Mouse (Mus musculus): ENCODE data around the gene Sdr39u1. TPM values are rescaled to one million over a fixed set of nuclear protein-coding genes. Genes with fewer than 3 reads are reported as not detected.
A peak's percentile ranks its signal among the peaks of the same experiment; 100 is the strongest.

The Sdr39u1 gene
- polyA plus RNA-seq, 1 experiment from 2014 or later = 56.9 TPM

DNA sequence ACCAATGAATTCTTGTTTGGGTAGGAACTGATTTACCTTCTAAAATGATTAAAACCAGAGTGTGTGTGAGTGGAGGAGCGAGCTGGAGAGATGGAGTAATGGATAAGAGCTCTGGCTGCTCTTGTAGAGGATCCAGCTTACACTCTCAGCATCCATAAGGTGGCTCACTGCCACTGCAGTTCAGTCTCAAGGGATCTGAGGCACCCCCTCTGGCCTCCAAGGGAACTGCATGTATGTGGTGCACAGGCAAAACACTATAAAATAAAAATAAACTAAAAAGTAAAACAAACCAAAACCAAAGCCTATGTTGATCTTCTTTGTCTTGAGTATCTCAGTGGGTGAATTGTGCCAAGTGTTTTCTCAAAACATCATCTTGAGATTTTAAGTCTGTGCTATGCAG is 20.5 kb downstream of the Sdr39u1 start:
- H3K9me3 ChIP-seq (ENCODE audit: control insufficient read depth, low read length) = no peaks in the 10 kb centered on the region
- H3K4me3 ChIP-seq (ENCODE audit: low read depth, low read length) = no peak overlapping the region
- H3K9ac ChIP-seq (ENCODE audit: low read depth, low read length) = no peak overlapping the region
- ATAC-seq (ENCODE audit: low read depth) = peak; percentile 42; the same call in 1 of the 2 replicates
- peak; percentile 76 for DNase-seq (ENCODE audit: low spot score)
- no peak overlapping the region for H3K4me2 ChIP-seq (ENCODE audit: low read depth, low read length)
- H3K27ac ChIP-seq (replicated peaks; ENCODE audit: low read depth, low read length) = no peak overlapping the region
- H3K4me1 ChIP-seq (ENCODE audit: control insufficient read depth, insufficient read depth, low read length) = peaks cover 16% of the 10 kb centered on the region; the same call in 1 of the 2 replicates
- H3K27me3 ChIP-seq (replicated peaks; ENCODE audit: control insufficient read depth, insufficient read depth, low read length) = no peaks in the 10 kb centered on the region
- no peaks in the 10 kb centered on the region for H3K36me3 ChIP-seq (ENCODE audit: control insufficient read depth, insufficient read depth, low read length)
- WGBS = 36% methylated on average over 1 of the region's 1 CpGs

DNA sequence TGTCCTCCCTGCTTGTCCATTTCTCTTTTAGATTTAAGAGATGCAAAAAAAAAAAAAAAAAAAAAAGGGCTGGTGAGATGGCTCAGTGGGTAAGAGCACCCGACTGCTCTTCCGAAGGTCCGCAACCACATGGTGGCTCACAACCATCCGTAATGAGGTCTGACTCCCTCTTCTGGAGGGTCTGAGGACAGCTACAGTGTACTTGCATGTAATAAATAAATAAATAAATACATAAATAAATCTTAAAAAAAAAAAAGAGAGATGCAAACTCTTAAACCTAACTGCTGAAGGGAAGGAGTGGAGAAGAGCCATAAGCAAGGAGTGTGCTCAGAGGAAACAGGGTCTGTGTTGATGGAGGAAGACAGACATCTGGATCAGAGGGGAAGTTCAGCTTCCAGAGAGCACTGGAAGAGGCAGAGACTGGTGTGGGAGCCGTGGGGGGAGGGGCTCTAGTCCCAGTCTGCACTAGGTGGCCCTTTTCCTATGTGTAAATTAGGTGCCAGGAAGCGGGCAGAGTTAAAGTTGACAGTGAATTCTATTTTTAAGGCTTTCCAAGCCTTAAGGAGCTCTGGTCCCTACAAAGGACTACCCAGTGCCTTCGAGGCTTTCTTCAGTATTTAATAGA is 21.7 kb downstream of the Sdr39u1 start:
- no peak overlapping the region for H3K27ac ChIP-seq (replicated peaks; ENCODE audit: low read depth, low read length)
- WGBS = 32% methylated on average over 7 of the region's 7 CpGs
- DNase-seq (ENCODE audit: low spot score) (no peak), ATAC-seq (ENCODE audit: low read depth) (no peak)
- H3K4me2 ChIP-seq (ENCODE audit: low read depth, low read length) = no peak overlapping the region; the same call in 1 of the 2 replicates
- H3K9ac ChIP-seq (ENCODE audit: low read depth, low read length) = no peak overlapping the region
- no peaks in the 10 kb centered on the region for H3K9me3 ChIP-seq (ENCODE audit: control insufficient read depth, low read length)
- peaks cover 11% of the 10 kb centered on the region for H3K4me1 ChIP-seq (ENCODE audit: control insufficient read depth, insufficient read depth, low read length)
- H3K4me3 ChIP-seq (ENCODE audit: low read depth, low read length) = no peak overlapping the region
- H3K36me3 ChIP-seq (ENCODE audit: control insufficient read depth, insufficient read depth, low read length) = no peaks in the 10 kb centered on the region
- H3K27me3 ChIP-seq (replicated peaks; ENCODE audit: control insufficient read depth, insufficient read depth, low read length) = no peaks in the 10 kb centered on the region

DNA sequence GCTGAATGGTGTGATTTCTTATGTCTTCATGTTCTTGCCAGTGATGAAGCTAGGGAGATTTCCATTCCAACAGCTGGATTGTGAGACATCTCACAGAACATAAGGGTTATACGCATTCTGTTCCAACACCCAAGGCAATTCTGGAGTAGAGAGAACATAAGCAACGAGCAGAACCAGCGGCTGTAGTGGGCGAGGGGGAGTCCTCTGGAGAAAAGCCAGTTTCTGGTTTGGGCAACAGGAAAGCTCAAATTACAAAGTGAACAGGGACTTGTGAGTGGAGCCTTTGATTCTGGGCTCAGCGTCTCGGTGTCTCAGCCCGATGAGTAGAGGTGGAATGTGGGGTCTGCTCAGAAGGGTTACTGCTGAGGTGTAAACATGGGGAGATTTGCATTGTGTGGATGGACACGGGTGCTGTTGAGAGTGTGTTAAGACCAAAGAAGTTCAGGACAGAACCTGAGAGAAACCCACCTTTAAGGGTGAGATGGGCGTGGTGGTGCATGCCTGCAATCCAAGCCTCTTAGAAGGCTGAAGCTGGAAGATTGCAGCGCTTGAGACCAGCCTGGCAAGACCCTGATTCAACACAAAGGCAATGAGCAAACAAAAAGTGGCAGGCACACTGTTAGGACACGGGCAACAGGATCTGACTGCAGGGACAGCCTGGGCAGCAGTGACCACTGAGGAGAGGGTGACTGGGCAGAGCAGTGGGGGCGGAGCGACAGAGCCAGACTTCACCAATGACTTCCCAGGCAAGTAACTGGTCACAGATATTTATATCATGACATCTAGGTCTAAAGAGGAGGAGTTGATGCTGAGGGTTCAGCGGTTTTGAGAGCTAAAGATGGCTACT is 22.4 kb downstream of the Sdr39u1 start:
- Histone ChIP-seq H3K9me3 (ENCODE audit: control insufficient read depth, low read length) (no peaks in the 10 kb centered on the region), H3K4me3 (ENCODE audit: low read depth, low read length) (no peak overlapping the region), H3K36me3 (ENCODE audit: control insufficient read depth, insufficient read depth, low read length) (peaks cover 6% of the 10 kb centered on the region; the same call in 1 of the 2 replicates), H3K4me1 (ENCODE audit: control insufficient read depth, insufficient read depth, low read length) (peaks cover 14% of the 10 kb centered on the region), H3K4me2 (ENCODE audit: low read depth, low read length) (peak overlapping the region; percentile 23), H3K27me3 (replicated peaks; ENCODE audit: control insufficient read depth, insufficient read depth, low read length) (no peaks in the 10 kb centered on the region), H3K9ac (ENCODE audit: low read depth, low read length) (no peak overlapping the region), H3K27ac (replicated peaks; ENCODE audit: low read depth, low read length) (no peak overlapping the region)
- DNase-seq (ENCODE audit: low spot score) (peak; percentile 61), ATAC-seq (ENCODE audit: low read depth) (no peak)
- 10% methylated on average over 14 of the region's 14 CpGs for WGBS

GRCm38 (mm10) chr14:55873714-55874683 is 26.1 kb downstream of the Sdr39u1 start:
- Histone ChIP-seq H3K4me1 (ENCODE audit: control insufficient read depth, insufficient read depth, low read length) (peaks cover 14% of the 10 kb centered on the region), H3K36me3 (ENCODE audit: control insufficient read depth, insufficient read depth, low read length) (peaks cover 42% of the 10 kb centered on the region), H3K9ac (ENCODE audit: low read depth, low read length) (no peak overlapping the region), H3K9me3 (ENCODE audit: control insufficient read depth, low read length) (no peaks in the 10 kb centered on the region), H3K27me3 (replicated peaks; ENCODE audit: control insufficient read depth, insufficient read depth, low read length) (no peaks in the 10 kb centered on the region), H3K4me3 (ENCODE audit: low read depth, low read length) (no peak overlapping the region), H3K4me2 (ENCODE audit: low read depth, low read length) (peak overlapping the region; percentile 13), H3K27ac (replicated peaks; ENCODE audit: low read depth, low read length) (no peak overlapping the region)
- 14% methylated on average over 30 of the region's 30 CpGs for WGBS
- ATAC-seq (ENCODE audit: low read depth) (peak; percentile 42; the same call in 1 of the 2 replicates), DNase-seq (ENCODE audit: low spot score) (peak; percentile 76)

DNA sequence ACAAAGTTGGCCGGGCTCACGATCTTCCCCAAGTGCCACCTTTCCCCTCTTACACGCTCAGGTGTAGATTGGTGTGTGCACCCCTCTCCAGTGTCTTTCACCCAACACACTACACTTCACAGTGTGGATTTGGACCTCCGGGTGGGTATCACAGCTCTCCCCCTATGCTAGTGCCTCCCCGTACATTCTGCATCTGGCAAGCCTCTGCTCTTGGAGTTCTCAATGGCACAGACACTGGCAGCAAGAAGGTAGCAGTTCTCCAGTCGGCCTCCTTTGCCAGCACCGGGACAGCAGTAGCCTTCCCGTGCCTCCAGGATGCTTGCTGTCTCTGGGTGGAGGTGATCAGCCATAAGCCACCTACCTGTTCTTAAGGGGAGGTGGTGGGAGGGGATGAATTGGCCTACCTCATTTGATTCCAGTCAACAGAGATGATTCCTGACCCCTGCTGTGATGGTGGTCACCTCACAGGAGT is 26.8 kb downstream of the Sdr39u1 start:
- DNase-seq (ENCODE audit: low spot score) (no peak), ATAC-seq (ENCODE audit: low read depth) (no peak)
- peaks cover 49% of the 10 kb centered on the region for H3K36me3 ChIP-seq (ENCODE audit: control insufficient read depth, insufficient read depth, low read length)
- H3K9ac ChIP-seq (ENCODE audit: low read depth, low read length) = no peak overlapping the region
- no peak overlapping the region for H3K27ac ChIP-seq (replicated peaks; ENCODE audit: low read depth, low read length)
- peak overlapping the region; percentile 13 for H3K4me2 ChIP-seq (ENCODE audit: low read depth, low read length)
- 77% methylated on average over 8 of the region's 8 CpGs for WGBS
- H3K9me3 ChIP-seq (ENCODE audit: control insufficient read depth, low read length) = no peaks in the 10 kb centered on the region
- no peak overlapping the region for H3K4me3 ChIP-seq (ENCODE audit: low read depth, low read length)
- peaks cover 14% of the 10 kb centered on the region for H3K4me1 ChIP-seq (ENCODE audit: control insufficient read depth, insufficient read depth, low read length)
- H3K27me3 ChIP-seq (replicated peaks; ENCODE audit: control insufficient read depth, insufficient read depth, low read length) = no peaks in the 10 kb centered on the region

GRCm38 (mm10) chr14:55872551-55872950 is 27.5 kb downstream of the Sdr39u1 start:
- no peak overlapping the region for H3K4me2 ChIP-seq (ENCODE audit: low read depth, low read length)
- DNase-seq (ENCODE audit: low spot score) = no peak
- H3K36me3 ChIP-seq (ENCODE audit: control insufficient read depth, insufficient read depth, low read length) = peaks cover 56% of the 10 kb centered on the region
- no peak overlapping the region for H3K4me3 ChIP-seq (ENCODE audit: low read depth, low read length)
- H3K27me3 ChIP-seq (replicated peaks; ENCODE audit: control insufficient read depth, insufficient read depth, low read length) = no peaks in the 10 kb centered on the region
- no peak overlapping the region for H3K27ac ChIP-seq (replicated peaks; ENCODE audit: low read depth, low read length)
- WGBS = 86% methylated on average over 17 of the region's 17 CpGs
- 0 out of 2 replicates have a peak, but pooled peaks have one; percentile 23 for ATAC-seq (ENCODE audit: low read depth)
- no peak overlapping the region for H3K9ac ChIP-seq (ENCODE audit: low read depth, low read length)
- H3K4me1 ChIP-seq (ENCODE audit: control insufficient read depth, insufficient read depth, low read length) = peaks cover 9% of the 10 kb centered on the region
- no peaks in the 10 kb centered on the region for H3K9me3 ChIP-seq (ENCODE audit: control insufficient read depth, low read length)

DNA sequence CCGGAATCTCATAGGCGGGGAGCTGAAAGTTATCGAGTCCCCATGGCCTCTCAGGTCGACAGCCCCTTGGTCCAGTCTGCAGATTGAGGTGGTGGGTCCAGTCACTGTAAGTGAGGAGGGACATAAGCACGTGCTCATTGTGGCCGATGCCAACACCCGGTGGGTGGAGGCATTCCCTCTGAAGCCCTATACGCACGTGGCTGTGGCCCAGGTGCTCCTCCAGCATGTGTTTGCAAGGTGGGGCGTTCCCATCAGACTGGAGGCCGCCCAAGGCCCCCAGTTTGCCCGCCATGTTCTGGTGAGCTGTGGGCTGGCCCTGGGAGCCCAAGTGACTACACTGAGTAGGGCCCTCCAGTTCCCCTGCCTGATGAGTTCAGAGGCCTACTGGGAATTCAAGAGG is 28.1 kb downstream of the Sdr39u1 start:
- ATAC-seq (ENCODE audit: low read depth) = no peak
- 90% methylated on average over 10 of the region's 12 CpGs for WGBS

DNA sequence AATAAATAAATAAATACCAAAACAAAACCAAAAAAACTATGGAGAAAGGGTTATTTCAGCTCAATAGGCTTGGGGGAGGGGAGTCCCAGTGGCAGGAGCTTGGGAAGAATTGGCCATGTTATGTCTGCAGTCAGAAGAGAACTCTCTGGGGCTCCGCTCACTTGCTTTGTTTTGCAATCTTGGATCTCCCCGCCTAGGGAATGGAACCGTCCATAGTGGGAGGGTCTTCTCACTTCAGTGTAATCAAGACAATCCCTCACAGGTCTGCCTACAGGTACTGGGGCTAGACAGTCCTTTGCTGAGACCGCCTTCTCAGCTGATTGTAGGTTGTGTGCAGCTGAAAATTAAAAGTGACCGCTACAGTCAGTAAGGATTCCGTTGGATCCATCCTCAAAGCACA is 30.6 kb downstream of the Sdr39u1 start:
- Histone ChIP-seq H3K27me3 (replicated peaks; ENCODE audit: control insufficient read depth, insufficient read depth, low read length) (no peaks in the 10 kb centered on the region), H3K4me3 (ENCODE audit: low read depth, low read length) (no peak overlapping the region), H3K27ac (replicated peaks; ENCODE audit: low read depth, low read length) (no peak overlapping the region), H3K36me3 (ENCODE audit: control insufficient read depth, insufficient read depth, low read length) (peaks cover 86% of the 10 kb centered on the region), H3K4me1 (ENCODE audit: control insufficient read depth, insufficient read depth, low read length) (peaks cover 6% of the 10 kb centered on the region), H3K9me3 (ENCODE audit: control insufficient read depth, low read length) (no peaks in the 10 kb centered on the region), H3K4me2 (ENCODE audit: low read depth, low read length) (no peak overlapping the region), H3K9ac (ENCODE audit: low read depth, low read length) (no peak overlapping the region)
- 93% methylated on average over 6 of the region's 6 CpGs for WGBS
- DNase-seq (ENCODE audit: low spot score) (no peak), ATAC-seq (ENCODE audit: low read depth) (no peak)

More for the DNA sequence above, 28.1 kb downstream of the Sdr39u1 start:
- no peak overlapping the region for H3K4me2 ChIP-seq (ENCODE audit: low read depth, low read length)
- peaks cover 61% of the 10 kb centered on the region for H3K36me3 ChIP-seq (ENCODE audit: control insufficient read depth, insufficient read depth, low read length)
- H3K4me1 ChIP-seq (ENCODE audit: control insufficient read depth, insufficient read depth, low read length) = peaks cover 6% of the 10 kb centered on the region
- no peak overlapping the region for H3K27ac ChIP-seq (replicated peaks; ENCODE audit: low read depth, low read length)
- H3K27me3 ChIP-seq (replicated peaks; ENCODE audit: control insufficient read depth, insufficient read depth, low read length) = no peaks in the 10 kb centered on the region
- H3K9me3 ChIP-seq (ENCODE audit: control insufficient read depth, low read length) = no peaks in the 10 kb centered on the region
- no peak overlapping the region for H3K9ac ChIP-seq (ENCODE audit: low read depth, low read length)
- no peak overlapping the region for H3K4me3 ChIP-seq (ENCODE audit: low read depth, low read length)
- no peak for DNase-seq (ENCODE audit: low spot score)

Data from embryonic facial prominence, embryonic 14.5 days (tissue).